Mouse (Mus musculus) spleen, adult 2 months (tissue): ENCODE data around the gene Spint5. TPM values are rescaled to one million over a fixed set of nuclear protein-coding genes. Genes with fewer than 3 reads are reported as not detected.

Source experiments
- DNase-seq, 2 experiments: peaks; one replicate each; pipeline versions ENCODE4 v3.0.0 to v3.0.0-alpha.2; 2012 to 2021; ENCODE audit warnings: low spot score in 2 of 2, low read depth in 1 of 2
- H3K27ac ChIP-seq: fragments of 200-500 bp; 2 replicates; pipeline ENCODE4 v1.5.1; 2012; ENCODE audit warnings: low read length, inconsistent platforms; ENCODE audit not compliant: insufficient read depth
- H3K27me3 ChIP-seq: fragments of 200-500 bp; 2 replicates; pipeline ENCODE4 v1.6.1; 2012; ENCODE audit warnings: mild to moderate bottlenecking, moderate library complexity, low read length, inconsistent platforms; ENCODE audit not compliant: control insufficient read depth, insufficient read depth
- H3K36me3 ChIP-seq: fragments of 200-500 bp; 2 replicates; pipeline ENCODE4 v1.6.1; 2012; ENCODE audit warnings: mild to moderate bottlenecking, low read length, inconsistent platforms; ENCODE audit not compliant: control insufficient read depth, insufficient read depth
- H3K4me1 ChIP-seq: fragments of 200-500 bp; 2 replicates; pipeline ENCODE4 v1.6.1; 2011; ENCODE audit warnings: inconsistent platforms; ENCODE audit not compliant: control insufficient read depth, insufficient read depth, insufficient read length
- H3K4me3 ChIP-seq: fragments of 200-500 bp; 2 replicates; pipeline ENCODE4 v1.5.1; 2011; ENCODE audit warnings: mild to moderate bottlenecking, inconsistent platforms; ENCODE audit not compliant: insufficient read depth, insufficient read length; ENCODE audit errors: extremely low read depth
- CTCF ChIP-seq: fragments of 200-500 bp; IDR thresholded peaks from 2 replicates; pipeline ENCODE4 v1.5.1; 2011; ENCODE audit warnings: mild to moderate bottlenecking, inconsistent platforms; ENCODE audit not compliant: insufficient read depth, insufficient read length, insufficient replicate concordance; ENCODE audit errors: extremely low read depth
- POLR2A ChIP-seq: fragments of 200-500 bp; IDR thresholded peaks from 2 replicates; pipeline ENCODE4 v1.6.1; 2011; ENCODE audit warnings: low read depth, low read length, inconsistent platforms
- WGBS: fragments of 180-500 bp; shearing (Covaris S2); methylation state at CpG from one replicate; pipeline ENCODE4 v1.1.7; 2018; 5-methylcytosine and 5-hydroxymethylcytosine counted together
- polyA plus RNA-seq: library from polyadenylated mRNA; depleted of rRNA; stranded (reverse); fragments of >200 nt; gene quantifications from 2 replicates; pipeline ENCODE4 v1.2.3, GENCODE M21; 2012; rRNA removed

Gene Spint5
- polyA plus RNA-seq, 1 experiment, result not detected

- no peaks in the 10 kb centered on the region for H3K27me3 ChIP-seq
- H3K36me3 ChIP-seq, result peaks cover 22% of the 10 kb centered on the region
- TF ChIP-seq POLR2A, result no peak
- no peak for TF ChIP-seq CTCF
- WGBS, result 89% methylated on average over 7 of the region's 7 CpGs
- H3K4me1 ChIP-seq, result no peaks in the 10 kb centered on the region
- no peak for DNase-seq
- no peak overlapping the region for H3K4me3 ChIP-seq
- no peak overlapping the region for H3K27ac ChIP-seq
Observed at GRCm38 (mm10) chr2:164762593-164762992, 47.5 kb downstream of the Spint5 start.

- DNase-seq, result no peak
- 92% methylated on average over 3 of the region's 3 CpGs for WGBS
- Histone ChIP-seq H3K4me1 (no peaks in the 10 kb centered on the region; the same call in 1 of the 2 replicates), H3K36me3 (peaks cover 14% of the 10 kb centered on the region), H3K27me3 (no peaks in the 10 kb centered on the region), H3K27ac (no peak overlapping the region), H3K4me3 (no peak overlapping the region)
- TF ChIP-seq CTCF, result no peak
- TF ChIP-seq POLR2A, result no peak
Observed at GRCm38 (mm10) chr2:164765841-164766240, 50.7 kb downstream of the Spint5 start.

Other genes with a start within 250 kb of the Spint5 start
- gene Trp53tg5, start 241.6 kb upstream of the Spint5 start, polyA plus RNA-seq, result not detected in 2 replicates
- 15.6 and 20.3 TPM in 2 replicates for gene Dbndd2, start 229.2 kb upstream of the Spint5 start, polyA plus RNA-seq
- 85.0 and 108 TPM in 2 replicates for gene Pigt, start 217.8 kb upstream of the Spint5 start, polyA plus RNA-seq
- 0.33 and 0.47 TPM in 2 replicates for gene Wfdc2, start 152.9 kb upstream of the Spint5 start, polyA plus RNA-seq
- gene Spint3, start 141.8 kb upstream of the Spint5 start, polyA plus RNA-seq, result not detected in 2 replicates
- 0.15 and 0.21 TPM in 2 replicates for gene Wfdc6a, start 129.9 kb upstream of the Spint5 start, polyA plus RNA-seq
- not detected in 2 replicates for gene Eppin, start 121.7 kb upstream of the Spint5 start, polyA plus RNA-seq
- gene Wfdc6b, start 101.8 kb upstream of the Spint5 start, polyA plus RNA-seq, result not detected in 2 replicates
- gene Wfdc8, start 101.7 kb upstream of the Spint5 start, polyA plus RNA-seq, result not detected in 2 replicates
- not detected in 2 replicates for gene Wfdc16, start 76.5 kb upstream of the Spint5 start, polyA plus RNA-seq
- not detected in 2 replicates for gene Wfdc10, start 59.3 kb upstream of the Spint5 start, polyA plus RNA-seq
- gene Wfdc9, start 58.7 kb upstream of the Spint5 start, polyA plus RNA-seq, result not detected in 2 replicates
- gene Wfdc11, start 41.2 kb upstream of the Spint5 start, polyA plus RNA-seq, result not detected in 2 replicates
- not detected in 2 replicates for gene Wfdc13, start 30.2 kb upstream of the Spint5 start, polyA plus RNA-seq
- gene Spint4, start 16.8 kb upstream of the Spint5 start, polyA plus RNA-seq, result not detected in 2 replicates
- gene Wfdc3, start 30.6 kb downstream of the Spint5 start, polyA plus RNA-seq, result 0.18 and 0.34 TPM in 2 replicates
- 38.9 and 48.0 TPM in 2 replicates for gene Dnttip1, start 30.7 kb downstream of the Spint5 start, polyA plus RNA-seq
- gene Ube2c, start 54.6 kb downstream of the Spint5 start, polyA plus RNA-seq, result 92.8 and 97.2 TPM in 2 replicates
- gene Tnnc2, start 64.7 kb downstream of the Spint5 start, polyA plus RNA-seq, result not detected in 2 replicates
- gene Snx21, start 70.5 kb downstream of the Spint5 start, polyA plus RNA-seq, result 9.5 and 12.9 TPM in 2 replicates
- gene Acot8, start 89.6 kb downstream of the Spint5 start, polyA plus RNA-seq, result 44.9 and 54.1 TPM in 2 replicates
- gene Zswim3, start 89.8 kb downstream of the Spint5 start, polyA plus RNA-seq, result 2.5 and 3.0 TPM in 2 replicates
- 7.7 and 9.3 TPM in 2 replicates for gene Zswim1, start 107.4 kb downstream of the Spint5 start, polyA plus RNA-seq
- 0.16 and 0.40 TPM in 2 replicates for gene Spata25, start 113.2 kb downstream of the Spint5 start, polyA plus RNA-seq
- gene Ctsa, start 117.6 kb downstream of the Spint5 start, polyA plus RNA-seq, result 318 and 362 TPM in 2 replicates
- gene Neurl2, start 118.2 kb downstream of the Spint5 start, polyA plus RNA-seq, result 5.7 and 9.6 TPM in 2 replicates
- gene Pltp, start 142.4 kb downstream of the Spint5 start, polyA plus RNA-seq, result 48.3 and 51.8 TPM in 2 replicates
- 33.2 and 36.7 TPM in 2 replicates for gene Pcif1, start 164.0 kb downstream of the Spint5 start, polyA plus RNA-seq
- 37.8 and 47.5 TPM in 2 replicates for gene Zfp335, start 196.5 kb downstream of the Spint5 start, polyA plus RNA-seq
- gene Mmp9, start 225.5 kb downstream of the Spint5 start, polyA plus RNA-seq, result 16.0 and 26.6 TPM in 2 replicates
- gene Slc12a5, start 245.5 kb downstream of the Spint5 start, polyA plus RNA-seq, result 1.2 and 1.3 TPM in 2 replicates